Mouse (Mus musculus) kidney, postnatal 0 days (tissue): ENCODE measurements around the gene Msgn1. TPM values are rescaled to one million over a fixed set of nuclear protein-coding genes. Genes with fewer than 3 reads are reported as not detected.

Source experiments
- ATAC-seq: fragments of 200-750 bp; cut with Nextera tagmentation; replicated peaks from 2 replicates; pipeline ENCODE4 v1.8.0; 2017; ENCODE audit warnings: low read depth, moderate number of reproducible peaks, moderate TSS enrichment, moderate library complexity; ENCODE audit not compliant: low FRiP score
- DNase-seq: peaks from one replicate; pipeline ENCODE4 v3.0.0-alpha.2; 2016; ENCODE audit warnings: low spot score
- H3K27ac ChIP-seq: fragments of 300-500 bp; sonication (generic); 2 replicates; pipeline ENCODE4 v1.5.1; 2014; ENCODE audit warnings: mild to moderate bottlenecking
- H3K27me3 ChIP-seq: fragments of 300-500 bp; sonication (generic); 2 replicates; pipeline ENCODE4 v1.6.1; 2014; ENCODE audit warnings: low read length, mixed read lengths; ENCODE audit not compliant: insufficient read depth
- H3K36me3 ChIP-seq: fragments of 300-500 bp; sonication (generic); 2 replicates; pipeline ENCODE4 v1.6.1; 2014; ENCODE audit warnings: low read length, mixed read lengths; ENCODE audit not compliant: insufficient read depth
- H3K4me1 ChIP-seq: fragments of 300-500 bp; sonication (generic); replicated peaks from 2 replicates; pipeline ENCODE4 v1.6.1; 2014; ENCODE audit warnings: antibody characterized with exemption, low read length, mixed read lengths; ENCODE audit not compliant: insufficient read depth
- H3K4me2 ChIP-seq: fragments of 300-500 bp; sonication (generic); 2 replicates; pipeline ENCODE4 v1.6.1; 2014; ENCODE audit warnings: mild to moderate bottlenecking, low read length, moderate library complexity, mixed read lengths
- H3K4me3 ChIP-seq: fragments of 300-500 bp; sonication (generic); replicated peaks from 2 replicates; pipeline ENCODE4 v1.5.1; 2014; ENCODE audit warnings: low read depth, low read length
- H3K9ac ChIP-seq: fragments of 300-500 bp; sonication (generic); 2 replicates; pipeline ENCODE4 v1.6.1; 2014; ENCODE audit warnings: low read depth, low read length
- H3K9me3 ChIP-seq: fragments of 300-500 bp; sonication (generic); replicated peaks from 2 replicates; pipeline ENCODE4 v1.6.1; 2016; ENCODE audit warnings: low read length, inconsistent platforms, mixed read lengths
- CTCF ChIP-seq: IDR thresholded peaks from 2 replicates; pipeline ENCODE4 v1.5.1; 2016; ENCODE audit warnings: antibody characterized with exemption, low read depth, mild to moderate bottlenecking, moderate library complexity
- WGBS: fragments of 180-500 bp; shearing (Covaris S2); extraction: QIAGEN DNeasy Blood & Tissue Kit; methylation state at CpG from one replicate; pipeline ENCODE4 v1.1.7; 2014; 5-methylcytosine and 5-hydroxymethylcytosine counted together
- polyA plus RNA-seq: library from polyadenylated mRNA; unstranded; fragments of >200 nt; fragmentation: Nextera tagmentation; extraction: Ambion mirVana; gene quantifications from 2 replicates; pipeline ENCODE4 v1.2.1, GENCODE M21; 2015

Msgn1 gene
- polyA plus RNA-seq, 1 experiment from 2014 or later: not detected

GRCm38 (mm10) chr12:11216454-11216853 is 7.7 kb upstream of the Msgn1 start:
- Histone ChIP-seq H3K27ac (no peak overlapping the region), H3K36me3 (no peaks in the 10 kb centered on the region), H3K4me2 (no peak overlapping the region), H3K9me3 (no peaks in the 10 kb centered on the region), H3K4me3 (no peak overlapping the region), H3K9ac (no peak overlapping the region), H3K27me3 (no peaks in the 10 kb centered on the region), H3K4me1 (no peaks in the 10 kb centered on the region)
- TF ChIP-seq CTCF: no peak
- ATAC-seq: no peak
- DNase-seq: no peak
- 79% methylated on average over 3 of the region's 3 CpGs for WGBS

GRCm38 (mm10) chr12:11215555-11215954 is 6.8 kb upstream of the Msgn1 start:
- ATAC-seq (no peak), DNase-seq (no peak)
- H3K4me1 ChIP-seq: no peaks in the 10 kb centered on the region
- H3K9me3 ChIP-seq: no peaks in the 10 kb centered on the region
- no peak overlapping the region for H3K27ac ChIP-seq
- TF ChIP-seq CTCF: no peak
- H3K4me3 ChIP-seq: no peak overlapping the region
- 90% methylated on average over 2 of the region's 2 CpGs for WGBS
- no peaks in the 10 kb centered on the region for H3K36me3 ChIP-seq
- H3K4me2 ChIP-seq: no peak overlapping the region
- no peaks in the 10 kb centered on the region for H3K27me3 ChIP-seq
- H3K9ac ChIP-seq: no peak overlapping the region

DNA sequence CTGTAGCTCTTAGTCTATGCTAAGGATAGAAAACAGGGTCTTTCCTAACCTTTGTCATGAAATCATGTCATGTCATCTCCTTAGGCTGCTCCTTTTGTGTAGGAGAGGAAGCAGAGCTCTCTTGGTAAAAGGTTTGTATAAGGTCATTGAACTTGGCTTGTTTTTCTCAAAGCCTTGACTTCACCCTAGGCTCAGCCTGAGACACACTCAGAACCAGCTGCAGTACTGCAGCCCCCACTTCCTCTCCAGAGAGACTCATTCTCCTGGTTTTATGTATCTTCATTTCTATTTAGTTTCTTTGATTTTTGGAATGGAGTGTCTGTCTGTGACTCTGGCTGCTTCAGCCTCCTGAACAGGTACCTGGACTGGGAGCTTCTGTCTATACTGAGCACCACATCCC is 6.0 kb upstream of the Msgn1 start:
- no peaks in the 10 kb centered on the region for H3K27me3 ChIP-seq
- no peaks in the 10 kb centered on the region for H3K4me1 ChIP-seq
- ATAC-seq: no peak
- TF ChIP-seq CTCF: no peak
- no peak overlapping the region for H3K9ac ChIP-seq
- no peak overlapping the region for H3K4me3 ChIP-seq
- H3K9me3 ChIP-seq: no peaks in the 10 kb centered on the region
- no peak overlapping the region for H3K27ac ChIP-seq
- no peak for DNase-seq
- no peaks in the 10 kb centered on the region for H3K36me3 ChIP-seq
- no peak overlapping the region for H3K4me2 ChIP-seq

- Histone ChIP-seq H3K27me3 (peaks cover 6% of the 10 kb centered on the region; the same call in 1 of the 2 replicates), H3K9ac (no peak overlapping the region), H3K4me1 (no peaks in the 10 kb centered on the region), H3K9me3 (no peaks in the 10 kb centered on the region), H3K4me2 (no peak overlapping the region), H3K27ac (no peak overlapping the region), H3K36me3 (no peaks in the 10 kb centered on the region), H3K4me3 (no peak overlapping the region)
- ATAC-seq (no peak), DNase-seq (no peak)
- TF ChIP-seq CTCF: no peak
- WGBS: 38% methylated on average over 1 of the region's 1 CpGs
Measured at GRCm38 (mm10) chr12:11212881-11213280, 4.1 kb upstream of the Msgn1 start.

- Histone ChIP-seq H3K4me1 (no peaks in the 10 kb centered on the region), H3K27ac (no peak overlapping the region), H3K27me3 (peaks cover 6% of the 10 kb centered on the region; the same call in 1 of the 2 replicates), H3K4me2 (no peak overlapping the region), H3K4me3 (no peak overlapping the region), H3K9me3 (no peaks in the 10 kb centered on the region), H3K36me3 (no peaks in the 10 kb centered on the region), H3K9ac (no peak overlapping the region)
- TF ChIP-seq CTCF: no peak
- ATAC-seq: no peak
- no peak for DNase-seq
- 57% methylated on average over 3 of the region's 3 CpGs for WGBS
Measured at GRCm38 (mm10) chr12:11210361-11210760, 1.6 kb upstream of the Msgn1 start.

GRCm38 (mm10) chr12:11209636-11210035 is 864 bp upstream of the Msgn1 start:
- Histone ChIP-seq H3K36me3 (no peaks in the 10 kb centered on the region), H3K4me2 (no peak overlapping the region), H3K27me3 (peaks cover 6% of the 10 kb centered on the region; the same call in 1 of the 2 replicates), H3K9me3 (no peaks in the 10 kb centered on the region), H3K4me1 (no peaks in the 10 kb centered on the region), H3K27ac (no peak overlapping the region), H3K9ac (no peak overlapping the region), H3K4me3 (no peak overlapping the region)
- TF ChIP-seq CTCF: no peak
- DNase-seq: no peak
- WGBS: 39% methylated on average over 5 of the region's 5 CpGs
- ATAC-seq: no peak

GRCm38 (mm10) chr12:11206321-11206720 is 2.5 kb downstream of the Msgn1 start:
- Histone ChIP-seq H3K4me2 (no peak overlapping the region), H3K27ac (no peak overlapping the region), H3K9ac (no peak overlapping the region), H3K4me1 (no peaks in the 10 kb centered on the region), H3K9me3 (no peaks in the 10 kb centered on the region), H3K4me3 (no peak overlapping the region), H3K27me3 (peaks cover 6% of the 10 kb centered on the region; the same call in 1 of the 2 replicates), H3K36me3 (no peaks in the 10 kb centered on the region)
- DNase-seq (no peak), ATAC-seq (no peak)
- 67% methylated on average over 4 of the region's 4 CpGs for WGBS
- TF ChIP-seq CTCF: no peak
